Mouse (Mus musculus) hindbrain, embryonic 14.5 days (tissue): ENCODE data around the gene Nacc1. TPM values are rescaled to one million over a fixed set of nuclear protein-coding genes. Genes with fewer than 3 reads are reported as not detected.
A peak's percentile ranks its signal among the peaks of the same experiment; 100 is the strongest.

Experiments
- ATAC-seq: fragments of 200-750 bp; cut with Nextera tagmentation; 2 replicates; pipeline ENCODE4 v1.8.0; 2017; ENCODE audit warnings: moderate number of reproducible peaks, mild to moderate bottlenecking, moderate TSS enrichment, moderate library complexity; ENCODE audit not compliant: low FRiP score
- DNase-seq: peaks from one replicate; pipeline ENCODE4 v3.0.0-alpha.2; 2015; ENCODE audit warnings: low spot score
- H3K27ac ChIP-seq: fragments of 300-500 bp; sonication (generic); 2 replicates; pipeline ENCODE4 v1.5.1; 2014; ENCODE audit warnings: mild to moderate bottlenecking, moderate library complexity
- H3K27me3 ChIP-seq: fragments of 300-500 bp; sonication (generic); 2 replicates; pipeline ENCODE4 v1.6.1; 2014; ENCODE audit warnings: mild to moderate bottlenecking, low read length, mixed read lengths; ENCODE audit not compliant: control insufficient read depth, insufficient read depth
- H3K36me3 ChIP-seq: fragments of 300-500 bp; sonication (generic); replicated peaks from 2 replicates; pipeline ENCODE4 v1.6.1; 2014; ENCODE audit not compliant: control insufficient read depth, insufficient read depth
- H3K4me1 ChIP-seq: fragments of 300-500 bp; sonication (generic); replicated peaks from 2 replicates; pipeline ENCODE4 v1.6.1; 2014; ENCODE audit warnings: antibody characterized with exemption, low read length, mixed read lengths; ENCODE audit not compliant: control insufficient read depth, insufficient read depth
- H3K4me2 ChIP-seq: fragments of 300-500 bp; sonication (generic); replicated peaks from 2 replicates; pipeline ENCODE4 v1.6.1; 2014; ENCODE audit warnings: mild to moderate bottlenecking, moderate library complexity
- H3K4me3 ChIP-seq: fragments of 300-500 bp; sonication (generic); replicated peaks from 2 replicates; pipeline ENCODE4 v1.5.1; 2014; ENCODE audit warnings: mild to moderate bottlenecking, low read length
- H3K9ac ChIP-seq: fragments of 300-500 bp; sonication (generic); 2 replicates; pipeline ENCODE4 v1.6.1; 2014
- H3K9me3 ChIP-seq: fragments of 300-500 bp; sonication (generic); 2 replicates; pipeline ENCODE4 v1.6.1; 2016; ENCODE audit warnings: low read length; ENCODE audit not compliant: control insufficient read depth
- WGBS: fragments of 180-500 bp; shearing (Covaris S2); extraction: QIAGEN DNeasy Blood & Tissue Kit; methylation state at CpG from one replicate; pipeline ENCODE4 v1.1.7; 2014; 5-methylcytosine and 5-hydroxymethylcytosine counted together
- polyA plus RNA-seq: library from polyadenylated mRNA; unstranded; fragments of >200 nt; fragmentation: Nextera tagmentation; extraction: Ambion mirVana; gene quantifications from 2 replicates; pipeline ENCODE4 v1.2.1, GENCODE M21; 2014

Gene Nacc1
- polyA plus RNA-seq, 1 experiment from 2014 or later, result 18.1 TPM

DNA sequence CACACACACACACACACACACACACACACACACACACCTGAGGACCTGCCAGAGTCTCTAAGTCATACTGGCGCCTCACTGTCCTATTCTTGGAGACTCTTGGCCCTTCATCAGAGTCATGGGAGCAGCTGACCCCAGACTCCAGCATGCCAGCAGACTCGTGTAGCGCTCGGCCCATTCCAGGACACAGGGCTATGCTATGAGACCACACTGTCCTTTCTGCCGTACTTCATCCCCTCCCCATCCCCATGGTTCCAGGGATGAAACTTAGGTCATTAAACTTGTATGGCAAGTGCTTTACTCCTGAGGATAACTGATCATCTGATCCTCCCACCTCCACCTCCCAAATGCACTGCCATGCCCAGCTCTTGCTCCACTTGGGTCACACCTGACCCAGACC lies 30.8 kb upstream of the Nacc1 start:
- H3K9ac ChIP-seq, result no peak overlapping the region
- peaks cover 9% of the 10 kb centered on the region for H3K36me3 ChIP-seq
- H3K9me3 ChIP-seq, result no peaks in the 10 kb centered on the region
- no peak overlapping the region for H3K4me2 ChIP-seq
- no peak overlapping the region for H3K4me3 ChIP-seq
- ATAC-seq (no peak), DNase-seq (no peak)
- H3K4me1 ChIP-seq, result peaks cover 35% of the 10 kb centered on the region
- peaks cover 39% of the 10 kb centered on the region for H3K27me3 ChIP-seq
- no peak overlapping the region for H3K27ac ChIP-seq
- whole genome bisulfite sequencing, result 88% methylated on average over 5 of the region's 5 CpGs

DNA sequence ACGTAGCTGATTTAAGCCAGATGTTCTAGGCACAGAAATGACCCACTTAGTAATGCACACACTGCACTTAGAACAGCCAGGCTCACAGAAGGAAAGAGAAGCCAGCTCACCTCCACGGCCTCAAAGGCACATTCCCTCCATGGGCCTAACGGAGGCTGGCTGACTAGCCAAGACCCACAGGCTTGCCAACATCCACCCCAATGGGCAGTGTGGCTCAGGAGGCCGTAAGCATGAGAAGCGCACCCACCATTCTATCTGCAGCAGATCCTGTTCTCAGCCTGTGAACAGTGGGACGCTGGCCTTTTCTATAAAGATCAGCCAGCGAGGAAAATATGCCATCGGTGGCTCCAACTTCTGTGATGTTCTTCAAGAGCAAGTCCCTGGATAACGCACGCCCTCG lies 29.1 kb upstream of the Nacc1 start:
- Histone ChIP-seq H3K9ac (no peak overlapping the region), H3K4me1 (peaks cover 29% of the 10 kb centered on the region), H3K4me3 (no peak overlapping the region), H3K27ac (no peak overlapping the region), H3K27me3 (peaks cover 42% of the 10 kb centered on the region), H3K9me3 (no peaks in the 10 kb centered on the region), H3K4me2 (no peak overlapping the region), H3K36me3 (peaks cover 9% of the 10 kb centered on the region)
- 83% methylated on average over 11 of the region's 11 CpGs for WGBS
- ATAC-seq (no peak), DNase-seq (no peak)

DNA sequence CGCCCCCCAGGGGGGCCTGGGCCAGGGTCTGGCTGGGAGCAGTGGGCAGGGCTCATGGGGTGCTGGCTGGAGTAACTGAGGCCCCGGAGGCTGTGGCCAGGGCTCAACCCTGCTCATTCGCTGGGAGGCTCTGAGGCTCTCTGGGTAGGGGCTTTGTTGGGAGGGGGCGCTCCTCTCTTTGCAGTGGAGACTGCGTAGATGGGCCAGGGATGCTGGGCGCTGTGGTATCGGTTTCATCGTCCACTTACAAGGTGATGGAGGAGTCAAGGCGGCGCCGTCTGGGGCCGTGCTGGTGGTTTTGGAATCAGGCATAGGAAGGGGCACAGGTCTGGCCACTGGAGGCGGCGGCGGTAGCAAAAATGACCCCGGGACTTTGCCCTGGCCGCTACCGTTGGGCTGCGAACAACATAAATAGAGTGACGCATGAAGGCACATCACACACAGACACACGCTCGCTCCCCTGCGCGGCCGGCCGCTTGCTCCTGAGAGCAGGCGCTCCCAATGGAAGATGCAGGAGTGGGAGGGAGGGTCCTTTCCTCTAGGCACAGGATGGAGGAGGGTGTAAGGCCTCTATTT lies 28.3 kb upstream of the Nacc1 start:
- Histone ChIP-seq H3K27ac (peak overlapping the region; percentile 62; the same call in 1 of the 2 replicates), H3K36me3 (peaks cover 5% of the 10 kb centered on the region), H3K4me3 (peak overlapping the region; percentile 10; the same call in 1 of the 2 replicates), H3K9ac (peak overlapping the region; percentile 34), H3K4me1 (peaks cover 29% of the 10 kb centered on the region), H3K9me3 (no peaks in the 10 kb centered on the region), H3K27me3 (peaks cover 42% of the 10 kb centered on the region), H3K4me2 (peak overlapping the region; percentile 28)
- DNase-seq (no peak), ATAC-seq (no peak)
- WGBS, result 5% methylated on average over 27 of the region's 27 CpGs

DNA sequence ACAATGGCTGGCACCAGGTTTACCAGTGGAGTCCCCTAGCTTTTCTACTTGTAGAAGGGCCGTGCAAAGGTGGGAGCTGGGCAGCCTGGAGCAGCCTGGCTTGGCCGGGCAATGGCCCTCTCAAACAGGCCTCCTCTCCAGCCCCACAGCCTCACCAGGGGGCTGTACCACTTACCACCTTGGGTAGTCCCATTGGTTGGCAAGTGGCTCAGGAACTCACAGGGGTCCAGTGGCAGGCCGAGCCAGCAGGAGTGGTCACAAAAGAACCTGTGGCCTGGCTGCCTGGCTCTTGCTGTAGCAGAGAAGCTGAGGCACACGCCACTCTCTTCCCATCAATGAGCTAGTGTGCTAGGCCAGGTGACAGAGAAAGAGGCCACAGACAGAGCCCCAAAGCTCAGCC lies 26.5 kb upstream of the Nacc1 start:
- H3K27me3 ChIP-seq, result peaks cover 42% of the 10 kb centered on the region
- H3K9ac ChIP-seq, result 0 out of 2 replicates have a peak overlapping the region, but pooled peaks have one; percentile 29
- H3K27ac ChIP-seq, result peak overlapping the region; percentile 90
- H3K4me1 ChIP-seq, result peaks cover 39% of the 10 kb centered on the region
- H3K9me3 ChIP-seq, result no peaks in the 10 kb centered on the region
- H3K4me3 ChIP-seq, result no peak overlapping the region
- no peaks in the 10 kb centered on the region; the same call in 1 of the 2 replicates for H3K36me3 ChIP-seq
- 53% methylated on average over 4 of the region's 4 CpGs for WGBS
- no peak for ATAC-seq
- no peak for DNase-seq
- H3K4me2 ChIP-seq, result no peak overlapping the region

DNA sequence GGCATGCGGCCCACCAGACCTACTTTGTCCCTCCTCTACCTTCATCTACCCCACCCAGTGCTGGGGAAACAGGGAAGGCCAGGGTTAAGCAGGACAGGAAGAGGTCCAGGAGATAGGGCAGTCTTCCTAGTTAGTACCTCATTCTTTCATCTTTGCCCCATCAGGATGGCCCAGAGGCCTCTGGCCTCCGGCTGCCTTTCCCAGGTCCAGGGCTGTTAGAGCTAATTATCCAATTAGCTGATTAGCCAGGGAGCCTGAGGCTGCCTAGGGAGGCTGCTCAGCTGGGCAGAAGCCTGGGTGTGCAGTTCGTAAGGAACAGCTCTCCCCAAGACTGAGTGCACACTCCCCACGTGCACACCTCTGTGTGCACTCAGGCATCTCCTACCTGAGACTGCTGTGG lies 25.7 kb upstream of the Nacc1 start:
- Histone ChIP-seq H3K4me1 (peaks cover 45% of the 10 kb centered on the region), H3K27me3 (peaks cover 48% of the 10 kb centered on the region), H3K9me3 (no peaks in the 10 kb centered on the region), H3K4me2 (no peak overlapping the region), H3K4me3 (no peak overlapping the region), H3K27ac (peak overlapping the region; percentile 90), H3K36me3 (no peaks in the 10 kb centered on the region), H3K9ac (no peak overlapping the region)
- 45% methylated on average over 4 of the region's 4 CpGs for WGBS
- no peak for ATAC-seq
- DNase-seq, result no peak

DNA sequence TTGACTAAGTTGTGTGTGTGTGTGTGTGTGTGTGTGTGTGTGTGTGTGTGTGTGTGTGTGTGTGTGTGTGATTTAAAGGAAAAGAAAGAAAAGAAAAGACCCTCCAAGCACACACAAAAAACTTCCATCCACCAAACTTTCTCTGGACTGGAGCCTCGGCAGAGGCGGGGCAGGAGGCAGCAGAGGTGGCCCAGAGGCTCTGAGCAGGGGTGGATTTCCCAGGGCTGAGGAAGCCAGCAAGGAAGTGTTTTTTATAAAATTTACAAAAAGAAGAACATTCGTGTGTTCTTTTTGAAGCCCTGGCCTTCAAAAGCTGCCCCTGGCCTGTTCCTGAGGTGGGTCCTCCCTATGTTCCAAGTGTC lies 25.1 kb upstream of the Nacc1 start:
- Histone ChIP-seq H3K27ac (peak overlapping the region; percentile 90), H3K4me3 (no peak overlapping the region), H3K27me3 (peaks cover 50% of the 10 kb centered on the region), H3K9me3 (no peaks in the 10 kb centered on the region), H3K9ac (no peak overlapping the region), H3K4me1 (peaks cover 51% of the 10 kb centered on the region), H3K36me3 (no peaks in the 10 kb centered on the region), H3K4me2 (no peak overlapping the region)
- ATAC-seq, result peak; percentile 14; the same call in 1 of the 2 replicates
- 9% methylated on average over 3 of the region's 3 CpGs for WGBS
- DNase-seq, result no peak

DNA sequence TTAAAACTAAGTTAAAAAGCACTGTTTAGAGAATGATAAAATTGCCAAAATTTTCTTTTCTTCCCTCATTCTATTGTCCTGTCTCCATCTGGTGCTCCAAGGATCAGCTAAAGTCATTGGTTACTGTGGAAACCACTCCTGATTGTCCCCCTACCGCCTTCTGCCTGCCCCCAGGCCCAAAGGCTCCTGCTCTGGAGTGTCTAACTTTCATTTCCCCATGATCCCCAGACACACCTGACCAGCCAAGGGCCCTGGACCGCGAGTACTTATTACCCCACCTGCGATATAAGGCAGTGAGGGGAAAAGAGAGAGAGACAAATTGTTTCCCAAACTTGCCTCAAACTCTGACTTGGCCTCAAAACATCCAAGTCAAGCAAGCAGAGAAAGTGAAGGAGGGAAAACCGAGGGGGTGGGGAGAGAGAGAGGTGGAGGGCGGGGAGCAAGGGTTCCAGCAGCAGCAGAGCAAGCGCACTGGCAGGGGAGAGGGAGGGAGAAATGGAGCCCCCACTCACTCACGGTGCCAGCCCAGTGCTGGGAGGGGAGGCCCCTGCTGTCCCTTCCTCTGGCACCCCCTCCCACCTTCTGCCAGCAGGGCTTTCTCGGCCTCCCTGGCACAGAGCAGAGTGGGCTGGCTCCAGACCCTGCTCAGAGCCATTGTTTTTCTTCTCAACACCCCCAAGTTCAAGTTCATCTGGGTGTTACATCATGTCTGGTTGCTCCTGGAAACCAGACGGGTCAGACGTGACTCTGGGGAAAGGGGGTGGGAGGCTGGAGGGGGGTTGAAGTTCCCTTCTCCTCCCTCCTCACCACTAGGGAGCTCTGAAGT lies 24.5 kb upstream of the Nacc1 start:
- Histone ChIP-seq H3K27ac (peak overlapping the region; percentile 90), H3K9me3 (no peaks in the 10 kb centered on the region), H3K4me2 (no peak overlapping the region), H3K9ac (no peak overlapping the region), H3K4me3 (no peak overlapping the region), H3K36me3 (no peaks in the 10 kb centered on the region), H3K4me1 (peaks cover 55% of the 10 kb centered on the region), H3K27me3 (peaks cover 50% of the 10 kb centered on the region)
- 11% methylated on average over 11 of the region's 11 CpGs for WGBS
- DNase-seq (peak; percentile 70), ATAC-seq (peak; percentile 82)

DNA sequence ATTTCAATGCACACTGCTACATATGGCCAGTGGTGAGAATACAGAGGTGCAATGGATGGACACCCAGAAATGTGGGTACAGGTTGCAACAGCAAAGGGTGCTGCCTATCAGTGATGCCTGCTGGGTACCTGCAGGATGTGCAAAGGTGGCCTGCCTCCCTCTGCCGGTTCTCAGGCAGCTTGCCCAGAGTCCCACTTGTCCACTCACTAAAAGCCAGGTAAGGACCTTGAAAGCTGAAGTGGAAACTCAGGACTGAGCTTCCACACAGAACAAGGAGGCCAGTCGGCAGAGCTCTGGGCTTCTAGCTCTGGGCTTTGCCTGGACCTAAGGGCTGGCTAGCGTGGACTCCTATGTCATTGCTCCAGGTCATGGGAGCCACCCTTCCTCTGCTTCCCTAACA lies 23.6 kb upstream of the Nacc1 start:
- no peak overlapping the region for H3K4me2 ChIP-seq
- no peaks in the 10 kb centered on the region for H3K9me3 ChIP-seq
- H3K4me1 ChIP-seq, result peaks cover 63% of the 10 kb centered on the region
- DNase-seq, result no peak
- no peak for ATAC-seq
- H3K4me3 ChIP-seq, result no peak overlapping the region
- H3K9ac ChIP-seq, result no peak overlapping the region
- H3K27ac ChIP-seq, result peak overlapping the region; percentile 90
- H3K27me3 ChIP-seq, result peaks cover 45% of the 10 kb centered on the region
- 43% methylated on average over 3 of the region's 3 CpGs for WGBS
- H3K36me3 ChIP-seq, result no peaks in the 10 kb centered on the region

DNA sequence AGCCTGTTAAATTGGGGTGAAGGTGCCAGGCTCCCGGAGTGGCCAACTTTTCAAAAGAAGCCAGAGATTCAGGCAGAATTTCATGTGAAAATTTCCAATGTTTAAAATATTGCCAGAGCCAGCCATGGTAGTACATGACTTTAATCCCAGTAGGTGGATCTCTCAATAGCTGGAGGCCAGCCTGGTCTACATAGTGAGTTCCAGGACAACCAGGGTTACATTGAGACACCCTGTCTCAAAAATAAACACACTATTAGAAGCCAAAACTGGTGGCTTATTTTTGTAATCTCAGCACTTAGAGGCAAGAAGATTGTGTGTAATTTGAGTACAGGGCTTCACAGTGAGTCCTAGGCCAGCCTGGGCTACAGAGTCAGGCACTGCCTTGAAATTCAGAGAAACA lies 22.3 kb upstream of the Nacc1 start:
- Histone ChIP-seq H3K9ac (no peak overlapping the region), H3K27me3 (peaks cover 43% of the 10 kb centered on the region), H3K27ac (peak overlapping the region; percentile 84), H3K9me3 (no peaks in the 10 kb centered on the region), H3K4me2 (no peak overlapping the region), H3K4me1 (peaks cover 62% of the 10 kb centered on the region), H3K4me3 (no peak overlapping the region), H3K36me3 (no peaks in the 10 kb centered on the region)
- no peak for DNase-seq
- 93% methylated on average over 1 of the region's 1 CpGs for WGBS
- no peak for ATAC-seq
